Mouse (Mus musculus): ENCODE data around the gene Eif4g3. TPM values are rescaled to one million over a fixed set of nuclear protein-coding genes. Genes with fewer than 3 reads are reported as not detected.

Eif4g3 gene
- polyA plus RNA-seq, 1 experiment from 2014 or later, result 35.2 TPM

DNA sequence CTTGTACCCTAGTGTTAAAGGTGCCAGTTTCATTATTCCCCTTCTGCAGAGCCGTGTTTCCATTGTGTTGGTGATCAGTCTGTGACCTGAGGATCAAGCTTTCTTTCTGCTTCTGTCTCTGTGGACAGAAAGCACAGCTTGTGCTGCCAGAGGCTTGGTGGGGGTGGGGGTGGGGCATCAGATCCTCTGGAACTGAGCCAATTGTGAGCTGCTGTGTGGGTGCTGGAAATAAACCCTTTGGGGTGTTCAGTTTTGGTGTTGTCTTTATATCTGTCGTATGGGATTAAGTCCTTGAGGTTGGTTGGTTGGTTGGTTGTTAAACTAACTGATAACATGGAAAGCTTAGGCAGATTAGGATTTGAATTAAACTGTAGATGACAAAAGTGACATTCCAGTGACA is 171.0 kb downstream of the Eif4g3 start:
- no peaks in the 10 kb centered on the region for H3K9me3 ChIP-seq (replicated peaks; ENCODE audit: control insufficient read depth, low read length)
- no peaks in the 10 kb centered on the region for H3K27me3 ChIP-seq (ENCODE audit: control insufficient read depth, insufficient read depth, low read length)
- no peak overlapping the region for H3K4me2 ChIP-seq (ENCODE audit: low read depth, low read length)
- no peak overlapping the region for H3K27ac ChIP-seq (replicated peaks; ENCODE audit: low read depth, low read length)
- ATAC-seq (replicated peaks; ENCODE audit: insufficient number of reproducible peaks, low FRiP score, low TSS enrichment, low read depth) (no peak), DNase-seq (ENCODE audit: low spot score) (no peak)
- peaks cover 7% of the 10 kb centered on the region for H3K36me3 ChIP-seq (replicated peaks; ENCODE audit: control insufficient read depth, insufficient read depth, low read depth, low read length)
- no peaks in the 10 kb centered on the region for H3K4me1 ChIP-seq (ENCODE audit: control insufficient read depth, insufficient read depth, low read length)
- 75% methylated on average over 2 of the region's 2 CpGs for WGBS
- no peak overlapping the region for H3K9ac ChIP-seq (replicated peaks; ENCODE audit: low read length)
- no peak overlapping the region for H3K4me3 ChIP-seq (ENCODE audit: low read depth, low read length)

DNA sequence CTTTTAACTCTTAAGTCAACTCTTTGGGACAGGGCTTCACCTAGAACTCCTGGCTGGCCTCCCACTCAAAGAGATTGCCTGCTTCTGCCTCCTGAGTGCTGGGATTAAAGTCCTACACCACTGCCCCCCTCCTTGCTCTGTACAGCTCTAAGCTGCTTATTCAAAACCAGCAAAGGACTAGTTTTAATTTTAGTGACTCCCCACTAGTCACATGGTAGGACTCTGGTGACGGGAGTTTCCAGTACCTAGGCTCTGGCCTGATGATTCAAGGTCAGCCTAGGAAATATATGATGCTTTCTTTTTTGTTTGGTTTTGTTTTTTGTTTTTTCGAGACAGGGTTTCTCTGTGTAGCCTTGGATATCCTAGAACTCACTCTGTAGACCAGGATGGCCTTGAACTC is 172.0 kb downstream of the Eif4g3 start:
- no peak for ATAC-seq (replicated peaks; ENCODE audit: insufficient number of reproducible peaks, low FRiP score, low TSS enrichment, low read depth)
- Histone ChIP-seq H3K4me3 (ENCODE audit: low read depth, low read length) (no peak overlapping the region), H3K4me2 (ENCODE audit: low read depth, low read length) (no peak overlapping the region), H3K9ac (replicated peaks; ENCODE audit: low read length) (no peak overlapping the region), H3K36me3 (replicated peaks; ENCODE audit: control insufficient read depth, insufficient read depth, low read depth, low read length) (peaks cover 3% of the 10 kb centered on the region; the same call in 1 of the 2 replicates), H3K27ac (replicated peaks; ENCODE audit: low read depth, low read length) (no peak overlapping the region), H3K27me3 (ENCODE audit: control insufficient read depth, insufficient read depth, low read length) (no peaks in the 10 kb centered on the region), H3K9me3 (replicated peaks; ENCODE audit: control insufficient read depth, low read length) (no peaks in the 10 kb centered on the region), H3K4me1 (ENCODE audit: control insufficient read depth, insufficient read depth, low read length) (no peaks in the 10 kb centered on the region)
- 97% methylated on average over 2 of the region's 2 CpGs for WGBS
- DNase-seq (ENCODE audit: low spot score), result no peak

DNA sequence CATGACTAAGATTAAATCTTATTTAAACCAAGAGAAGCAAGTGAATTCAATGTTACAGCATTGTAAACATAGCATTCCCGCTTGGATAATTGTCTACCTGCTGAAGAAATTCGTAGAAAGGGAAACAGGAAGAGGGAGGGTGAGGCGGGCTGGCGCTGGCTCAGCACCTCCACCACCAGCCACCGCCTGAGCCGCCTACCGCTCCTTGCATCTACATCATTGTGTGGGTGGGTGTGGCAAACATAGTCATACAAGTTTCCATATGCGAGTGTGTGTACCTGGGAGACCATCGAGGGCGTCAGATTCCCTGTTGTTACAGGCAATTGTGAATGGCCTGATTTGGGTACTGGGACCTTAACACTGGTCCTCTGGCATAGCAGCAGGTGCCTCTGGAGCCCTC is 173.7 kb downstream of the Eif4g3 start:
- no peak overlapping the region for H3K9ac ChIP-seq (replicated peaks; ENCODE audit: low read length)
- no peaks in the 10 kb centered on the region for H3K27me3 ChIP-seq (ENCODE audit: control insufficient read depth, insufficient read depth, low read length)
- no peak overlapping the region for H3K4me2 ChIP-seq (ENCODE audit: low read depth, low read length)
- H3K36me3 ChIP-seq (replicated peaks; ENCODE audit: control insufficient read depth, insufficient read depth, low read depth, low read length), result peaks cover 6% of the 10 kb centered on the region
- DNase-seq (ENCODE audit: low spot score) (no peak), ATAC-seq (replicated peaks; ENCODE audit: insufficient number of reproducible peaks, low FRiP score, low TSS enrichment, low read depth) (no peak)
- no peaks in the 10 kb centered on the region for H3K4me1 ChIP-seq (ENCODE audit: control insufficient read depth, insufficient read depth, low read length)
- no peak overlapping the region for H3K27ac ChIP-seq (replicated peaks; ENCODE audit: low read depth, low read length)
- 91% methylated on average over 10 of the region's 10 CpGs for WGBS
- H3K9me3 ChIP-seq (replicated peaks; ENCODE audit: control insufficient read depth, low read length), result no peaks in the 10 kb centered on the region
- H3K4me3 ChIP-seq (ENCODE audit: low read depth, low read length), result no peak overlapping the region

DNA sequence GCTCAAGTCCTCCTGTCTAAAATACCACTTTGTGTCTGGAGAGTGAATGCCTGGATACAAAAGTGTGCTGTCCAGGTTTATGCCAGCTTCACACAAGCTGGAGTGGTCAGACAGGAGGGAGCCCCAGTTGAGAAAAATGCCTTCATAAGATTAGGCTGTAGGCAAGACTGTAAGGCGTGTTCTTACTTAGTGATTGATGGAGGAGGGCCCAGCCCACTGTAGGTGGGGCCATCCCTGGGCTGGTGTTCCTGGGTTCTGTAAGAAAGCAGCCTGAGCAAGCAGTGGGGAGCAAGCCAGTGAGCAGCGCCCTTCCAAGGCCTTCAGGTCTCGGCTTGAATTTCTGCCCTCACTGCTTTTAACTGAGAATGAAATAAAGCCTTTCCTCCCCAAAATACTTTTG is 175.3 kb downstream of the Eif4g3 start:
- WGBS, result 83% methylated on average over 3 of the region's 3 CpGs
- Histone ChIP-seq H3K4me3 (ENCODE audit: low read depth, low read length) (no peak overlapping the region), H3K27me3 (ENCODE audit: control insufficient read depth, insufficient read depth, low read length) (no peaks in the 10 kb centered on the region), H3K9ac (replicated peaks; ENCODE audit: low read length) (no peak overlapping the region), H3K4me1 (ENCODE audit: control insufficient read depth, insufficient read depth, low read length) (no peaks in the 10 kb centered on the region), H3K9me3 (replicated peaks; ENCODE audit: control insufficient read depth, low read length) (no peaks in the 10 kb centered on the region), H3K36me3 (replicated peaks; ENCODE audit: control insufficient read depth, insufficient read depth, low read depth, low read length) (peaks cover 12% of the 10 kb centered on the region), H3K4me2 (ENCODE audit: low read depth, low read length) (no peak overlapping the region), H3K27ac (replicated peaks; ENCODE audit: low read depth, low read length) (no peak overlapping the region)
- no peak for ATAC-seq (replicated peaks; ENCODE audit: insufficient number of reproducible peaks, low FRiP score, low TSS enrichment, low read depth)
- no peak for DNase-seq (ENCODE audit: low spot score)

DNA sequence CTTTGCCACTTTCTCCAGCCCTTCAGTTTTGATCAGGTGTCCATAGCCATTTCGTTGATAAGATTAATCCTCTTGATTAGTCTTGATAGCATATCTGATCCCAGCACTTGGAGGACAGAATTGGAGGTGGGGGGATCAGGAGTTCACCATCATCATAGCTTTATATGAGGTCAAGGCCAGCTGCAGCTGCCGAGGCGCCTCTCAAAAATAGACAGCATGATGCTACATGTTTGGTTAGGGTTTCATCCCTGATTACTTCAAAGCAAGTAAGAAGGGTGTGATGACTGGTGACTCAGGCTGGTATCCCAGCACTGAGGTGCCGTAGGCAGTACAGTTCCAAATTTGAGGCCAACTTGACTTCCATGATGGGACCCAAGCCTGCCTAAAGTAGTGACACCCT is 176.6 kb downstream of the Eif4g3 start:
- no peak overlapping the region for H3K9ac ChIP-seq (replicated peaks; ENCODE audit: low read length)
- 95% methylated on average over 4 of the region's 4 CpGs for WGBS
- no peaks in the 10 kb centered on the region for H3K9me3 ChIP-seq (replicated peaks; ENCODE audit: control insufficient read depth, low read length)
- H3K4me2 ChIP-seq (ENCODE audit: low read depth, low read length), result no peak overlapping the region
- H3K4me3 ChIP-seq (ENCODE audit: low read depth, low read length), result no peak overlapping the region
- no peak overlapping the region for H3K27ac ChIP-seq (replicated peaks; ENCODE audit: low read depth, low read length)
- ATAC-seq (replicated peaks; ENCODE audit: insufficient number of reproducible peaks, low FRiP score, low TSS enrichment, low read depth), result no peak
- no peaks in the 10 kb centered on the region for H3K27me3 ChIP-seq (ENCODE audit: control insufficient read depth, insufficient read depth, low read length)
- H3K4me1 ChIP-seq (ENCODE audit: control insufficient read depth, insufficient read depth, low read length), result no peaks in the 10 kb centered on the region
- no peak for DNase-seq (ENCODE audit: low spot score)
- peaks cover 12% of the 10 kb centered on the region for H3K36me3 ChIP-seq (replicated peaks; ENCODE audit: control insufficient read depth, insufficient read depth, low read depth, low read length)

DNA sequence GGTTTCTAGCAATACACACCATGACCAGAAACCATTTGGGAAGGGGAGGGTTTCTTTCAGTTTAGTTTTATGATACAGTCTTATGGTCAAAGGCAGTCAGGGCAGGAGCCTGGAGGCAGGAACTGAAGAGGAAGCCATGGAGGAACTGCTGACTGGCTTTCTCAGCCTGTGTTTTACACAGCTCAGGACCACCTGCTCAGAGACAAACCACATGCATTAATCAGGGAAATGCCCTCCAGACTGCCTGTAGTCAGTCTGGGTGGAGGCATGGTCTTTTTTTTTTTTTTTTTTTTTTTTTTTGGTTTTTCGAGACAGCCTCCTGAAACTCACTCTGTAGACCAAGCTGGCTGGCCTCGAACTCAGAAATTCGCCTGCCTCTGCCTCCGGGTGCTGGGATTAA is 179.9 kb downstream of the Eif4g3 start:
- WGBS, result 88% methylated on average over 4 of the region's 4 CpGs
- no peak overlapping the region for H3K4me3 ChIP-seq (ENCODE audit: low read depth, low read length)
- no peak overlapping the region for H3K27ac ChIP-seq (replicated peaks; ENCODE audit: low read depth, low read length)
- H3K36me3 ChIP-seq (replicated peaks; ENCODE audit: control insufficient read depth, insufficient read depth, low read depth, low read length), result peaks cover 22% of the 10 kb centered on the region
- H3K9ac ChIP-seq (replicated peaks; ENCODE audit: low read length), result no peak overlapping the region
- H3K4me1 ChIP-seq (ENCODE audit: control insufficient read depth, insufficient read depth, low read length), result no peaks in the 10 kb centered on the region
- H3K4me2 ChIP-seq (ENCODE audit: low read depth, low read length), result no peak overlapping the region
- no peaks in the 10 kb centered on the region for H3K9me3 ChIP-seq (replicated peaks; ENCODE audit: control insufficient read depth, low read length)
- DNase-seq (ENCODE audit: low spot score), result no peak
- no peaks in the 10 kb centered on the region for H3K27me3 ChIP-seq (ENCODE audit: control insufficient read depth, insufficient read depth, low read length)
- no peak for ATAC-seq (replicated peaks; ENCODE audit: insufficient number of reproducible peaks, low FRiP score, low TSS enrichment, low read depth)

DNA sequence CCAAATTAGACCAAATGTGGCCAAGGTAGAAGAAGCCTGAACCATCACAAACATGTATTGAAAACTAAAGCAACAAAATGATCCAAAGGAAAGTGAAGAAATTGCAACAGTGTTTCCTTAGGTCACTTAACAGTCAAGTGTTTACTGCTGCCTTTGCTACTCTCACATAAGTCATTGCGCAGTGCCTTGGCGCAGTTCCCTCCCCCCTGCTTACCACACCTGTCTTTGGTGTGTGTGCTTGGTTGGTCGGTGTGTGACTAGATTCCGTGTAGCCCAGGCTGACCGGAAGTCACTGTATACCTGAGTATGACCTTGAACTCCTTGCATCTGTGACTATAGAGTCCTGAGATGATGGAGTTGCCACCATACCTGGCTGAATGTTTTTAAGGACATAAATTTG is 186.6 kb downstream of the Eif4g3 start:
- no peak overlapping the region for H3K4me3 ChIP-seq (ENCODE audit: low read depth, low read length)
- H3K4me1 ChIP-seq (ENCODE audit: control insufficient read depth, insufficient read depth, low read length), result no peaks in the 10 kb centered on the region
- no peak overlapping the region for H3K27ac ChIP-seq (replicated peaks; ENCODE audit: low read depth, low read length)
- ATAC-seq (replicated peaks; ENCODE audit: insufficient number of reproducible peaks, low FRiP score, low TSS enrichment, low read depth) (no peak), DNase-seq (ENCODE audit: low spot score) (no peak)
- H3K36me3 ChIP-seq (replicated peaks; ENCODE audit: control insufficient read depth, insufficient read depth, low read depth, low read length), result peaks cover 29% of the 10 kb centered on the region
- H3K4me2 ChIP-seq (ENCODE audit: low read depth, low read length), result no peak overlapping the region
- no peaks in the 10 kb centered on the region for H3K9me3 ChIP-seq (replicated peaks; ENCODE audit: control insufficient read depth, low read length)
- no peaks in the 10 kb centered on the region for H3K27me3 ChIP-seq (ENCODE audit: control insufficient read depth, insufficient read depth, low read length)
- WGBS, result 93% methylated on average over 5 of the region's 5 CpGs
- no peak overlapping the region for H3K9ac ChIP-seq (replicated peaks; ENCODE audit: low read length)

DNA sequence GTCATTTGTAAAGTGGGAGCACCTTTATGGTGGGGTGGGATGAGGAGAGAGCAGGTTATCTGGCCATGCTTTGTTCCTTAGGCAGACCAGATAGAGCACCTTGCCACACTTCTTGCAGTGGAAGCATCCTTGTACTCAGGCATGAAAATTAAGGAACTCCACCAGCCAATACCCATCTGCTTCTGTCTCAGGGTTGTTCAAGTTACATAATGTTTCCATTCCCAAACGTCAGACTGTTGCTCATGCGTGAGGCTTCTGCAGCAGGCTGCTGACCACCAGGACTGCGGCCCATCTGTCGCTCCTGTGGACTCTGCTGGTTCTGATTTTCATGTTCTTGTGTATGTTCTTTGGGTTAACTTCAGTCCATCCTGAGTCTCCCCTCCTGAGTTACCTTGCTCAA is 187.9 kb downstream of the Eif4g3 start:
- no peaks in the 10 kb centered on the region for H3K9me3 ChIP-seq (replicated peaks; ENCODE audit: control insufficient read depth, low read length)
- no peak overlapping the region for H3K4me2 ChIP-seq (ENCODE audit: low read depth, low read length)
- no peak overlapping the region for H3K27ac ChIP-seq (replicated peaks; ENCODE audit: low read depth, low read length)
- ATAC-seq (replicated peaks; ENCODE audit: insufficient number of reproducible peaks, low FRiP score, low TSS enrichment, low read depth) (no peak), DNase-seq (ENCODE audit: low spot score) (no peak)
- H3K4me3 ChIP-seq (ENCODE audit: low read depth, low read length), result no peak overlapping the region
- H3K4me1 ChIP-seq (ENCODE audit: control insufficient read depth, insufficient read depth, low read length), result no peaks in the 10 kb centered on the region
- no peak overlapping the region for H3K9ac ChIP-seq (replicated peaks; ENCODE audit: low read length)
- WGBS, result 93% methylated on average over 4 of the region's 4 CpGs
- H3K27me3 ChIP-seq (ENCODE audit: control insufficient read depth, insufficient read depth, low read length), result no peaks in the 10 kb centered on the region
- peaks cover 20% of the 10 kb centered on the region for H3K36me3 ChIP-seq (replicated peaks; ENCODE audit: control insufficient read depth, insufficient read depth, low read depth, low read length)
